Mouse (Mus musculus) lung, postnatal 0 days (tissue): ENCODE measurements around the gene Tspan17.

Source experiments
- CTCF ChIP-seq: IDR thresholded peaks from 2 replicates; pipeline ENCODE4 v1.5.1; 2016; ENCODE audit warnings: antibody characterized with exemption, mild to moderate bottlenecking
- EP300 ChIP-seq: IDR thresholded peaks from 2 replicates; pipeline ENCODE4 v1.6.1; 2016; ENCODE audit warnings: antibody characterized with exemption, mild to moderate bottlenecking, control low read depth

- TF ChIP-seq EP300 (no peak), CTCF (no peak)
These were observed 31.9 kb downstream of the Tspan17 start for GRCm38 (mm10) chr13:54821106-54821505.
